Mouse (Mus musculus) brain, embryonic 14.5 days (tissue): ENCODE measurements around the gene Eps15l1.

ENCODE experiments used
- CTCF ChIP-seq: fragments of 200-500 bp; IDR thresholded peaks from 2 replicates; pipeline ENCODE4 v1.5.1; 2012; ENCODE audit warnings: inconsistent platforms, mild to moderate bottlenecking, moderate library complexity, borderline replicate concordance; ENCODE audit not compliant: insufficient read depth, insufficient read length; ENCODE audit errors: extremely low read depth
- POLR2A ChIP-seq: fragments of 200-500 bp; IDR thresholded peaks from 2 replicates; pipeline ENCODE4 v1.6.1; 2012; ENCODE audit warnings: mild to moderate bottlenecking, inconsistent platforms, borderline replicate concordance; ENCODE audit not compliant: poor library complexity, insufficient read depth, insufficient read length, severe bottlenecking; ENCODE audit errors: extremely low read depth

- no peak for TF ChIP-seq CTCF
- TF ChIP-seq POLR2A: no peak
Observed at GRCm38 (mm10) chr8:72295125-72295524, 126.1 kb downstream of the Eps15l1 start.
